Mouse (Mus musculus) MEL (cell line): Measurements from ENCODE around the gene Rapgef2.

ENCODE experiments used
- HCFC1 ChIP-seq: IDR thresholded peaks from 2 replicates; pipeline ENCODE4 v1.6.1; 2012; ENCODE audit warnings: low read depth, mild to moderate bottlenecking, inconsistent platforms, low read length, improper control_type of control experiment, moderate library complexity
- ZNF384 ChIP-seq: IDR thresholded peaks from 2 replicates; pipeline ENCODE4 v1.6.1; 2012; ENCODE audit warnings: low read depth, mild to moderate bottlenecking, inconsistent platforms, low read length, improper control_type of control experiment

DNA sequence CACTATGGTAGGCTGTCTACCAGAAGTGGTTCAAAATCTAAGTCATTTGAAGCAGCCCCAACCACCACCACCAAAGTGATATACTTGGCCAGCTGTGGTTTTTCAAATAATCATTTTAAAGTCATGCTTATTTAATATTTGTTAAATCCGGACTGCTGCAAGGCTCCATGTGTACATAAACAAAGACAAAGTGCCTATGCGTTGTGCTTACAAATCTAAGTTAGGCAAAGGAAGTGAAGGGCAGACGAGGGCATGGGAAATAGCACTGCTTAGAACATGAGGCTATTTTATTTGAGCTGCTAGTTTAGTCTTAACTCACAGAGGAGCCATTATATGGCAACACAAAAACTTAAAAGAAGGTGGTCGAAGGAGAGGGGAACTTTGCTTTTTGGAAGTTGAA lies 6.7 kb upstream of the Rapgef2 start:
- no peak for TF ChIP-seq ZNF384
- TF ChIP-seq HCFC1, result no peak
